Mouse (Mus musculus) left cerebral cortex, postnatal 36 days (tissue): Measurements from ENCODE around the gene Mtmr2. TPM values are rescaled to one million over a fixed set of nuclear protein-coding genes. Genes with fewer than 3 reads are reported as not detected.
"Not testable (repeated sequence)": the region's sequence is repeated elsewhere in the genome, so short reads cannot be mapped to it uniquely, and the experiment has no call there.

Source experiments
- DNase-seq, 2 experiments: peaks; one replicate each; pipeline ENCODE4 v3.0.0; 2021 to 2022; ENCODE audit warnings: low spot score in 2 of 2, mixed read lengths in 1 of 2
- intact Hi-C: fragments of 180-260 bp; cut with DNase I; formaldehyde crosslinking; loops from one replicate; pipeline ENCODE4 v1.15.1; 2025
- total RNA-seq, 2 experiments: library from RNA; stranded (reverse); gene quantifications; 2 replicates each; pipeline ENCODE4 v1.2.3; 2021

Mtmr2 gene
- total RNA-seq: 10 to 100 TPM; 48.3 to 51.2 TPM

DNA sequence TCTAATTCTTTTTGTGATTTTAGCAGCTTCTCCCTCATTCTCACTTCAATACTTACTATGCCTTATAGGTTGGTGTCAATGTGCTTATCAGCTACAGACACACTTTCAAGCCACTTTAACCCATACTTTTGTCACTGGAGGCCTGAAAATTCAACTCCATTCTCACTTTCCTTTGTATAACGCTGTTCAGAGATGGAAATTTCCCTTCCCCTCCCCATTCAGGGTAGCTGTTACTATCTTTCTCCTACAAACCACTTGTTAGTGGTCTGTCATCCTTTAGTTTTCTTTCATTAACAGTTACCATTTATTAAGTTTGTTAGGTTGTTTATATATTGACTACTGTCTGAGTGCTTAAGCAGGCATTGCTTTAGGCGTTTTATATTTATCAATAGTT is at the start of gene Mtmr2:
Gene Mtmr2, plus strand, starts transcription at position 7 of the 394 bp plus-strand sequence.
- DNase-seq: no peak
- intact Hi-C loops: no loop called here

DNA sequence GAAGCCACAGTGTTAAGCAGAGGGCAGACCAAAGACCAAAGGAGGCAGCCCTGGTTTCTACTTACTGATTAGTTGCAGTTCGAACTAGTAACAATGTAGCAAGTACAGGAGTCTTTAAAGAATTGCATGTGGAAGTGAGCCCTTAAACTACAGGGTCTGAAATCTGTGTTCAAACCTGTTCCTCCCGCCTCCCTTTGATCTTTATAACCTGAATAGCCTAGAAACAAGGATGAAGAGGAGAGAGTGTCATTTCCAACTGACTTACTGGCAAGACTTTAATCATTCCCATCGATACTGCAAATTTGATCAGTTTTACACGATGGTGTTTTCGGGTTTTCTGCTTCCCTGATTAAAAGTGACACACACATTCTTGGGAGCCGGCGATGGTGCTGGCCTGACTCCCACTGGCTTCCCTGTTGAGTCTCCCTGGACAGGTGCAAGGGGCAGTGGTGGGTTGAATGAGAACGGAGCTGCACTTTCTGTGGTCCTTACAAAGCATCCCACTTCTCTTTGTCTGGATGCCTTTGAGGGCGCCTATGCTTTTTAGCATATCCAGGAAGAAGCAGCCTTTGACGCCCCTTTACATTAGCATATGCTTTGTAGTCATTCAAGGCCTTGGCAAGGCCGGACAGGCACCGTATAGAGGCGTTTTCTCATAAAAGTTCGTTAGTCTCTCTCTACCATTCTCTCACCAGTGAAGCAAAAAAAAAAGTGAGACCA is 49.0 kb upstream of the Mtmr2 start:
- no peak for DNase-seq
- intact Hi-C loops: no loop called here

DNA sequence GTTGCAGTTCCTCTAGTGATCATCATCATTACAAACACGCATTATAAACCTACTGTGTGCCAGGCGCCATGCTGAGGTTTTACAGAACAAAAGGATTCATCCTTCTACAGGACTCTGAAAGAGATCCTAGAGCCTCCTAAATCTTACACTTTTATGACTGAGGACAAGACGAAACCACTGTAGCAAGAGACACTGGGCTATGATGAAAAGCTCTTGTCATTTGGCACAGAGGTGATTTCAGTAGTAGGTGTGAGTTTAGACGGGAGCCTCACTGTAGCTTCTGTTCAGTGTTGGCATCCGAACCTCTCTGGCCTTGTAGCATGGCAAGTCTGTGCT is 48.5 kb upstream of the Mtmr2 start:
- intact Hi-C loops: no loop called here

GRCm38 (mm10) chr9:13701773-13702172 is 46.4 kb upstream of the Mtmr2 start:
- DNase-seq: no peak
- intact Hi-C loops: no loop called here

More for the DNA sequence above, 48.5 kb upstream of the Mtmr2 start:
- no peak for DNase-seq

- DNase-seq: no peak
- intact Hi-C loops: no loop called here
Observed at GRCm38 (mm10) chr9:13703100-13703499, 45.1 kb upstream of the Mtmr2 start.

DNA sequence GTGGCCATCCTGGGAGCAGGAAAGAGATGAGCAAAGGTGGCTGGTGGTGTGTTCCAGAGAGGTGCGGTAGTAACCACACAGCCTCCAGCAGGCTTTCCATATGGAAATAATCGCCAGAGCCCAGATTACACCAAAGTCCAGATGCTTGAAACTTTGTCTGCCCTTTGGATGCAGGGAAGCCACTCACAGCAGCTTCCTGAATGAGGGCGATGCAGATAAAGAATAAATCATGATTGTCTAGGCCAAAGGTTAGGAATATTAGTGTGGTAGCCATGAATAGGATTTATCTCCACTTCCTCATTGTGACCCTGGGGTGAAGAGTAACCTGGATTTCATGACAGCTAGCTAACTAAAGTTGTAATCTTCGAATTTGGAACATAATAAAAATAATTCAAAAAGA is 43.3 kb upstream of the Mtmr2 start:
- DNase-seq: no peak
- intact Hi-C loops: no loop called here

DNA sequence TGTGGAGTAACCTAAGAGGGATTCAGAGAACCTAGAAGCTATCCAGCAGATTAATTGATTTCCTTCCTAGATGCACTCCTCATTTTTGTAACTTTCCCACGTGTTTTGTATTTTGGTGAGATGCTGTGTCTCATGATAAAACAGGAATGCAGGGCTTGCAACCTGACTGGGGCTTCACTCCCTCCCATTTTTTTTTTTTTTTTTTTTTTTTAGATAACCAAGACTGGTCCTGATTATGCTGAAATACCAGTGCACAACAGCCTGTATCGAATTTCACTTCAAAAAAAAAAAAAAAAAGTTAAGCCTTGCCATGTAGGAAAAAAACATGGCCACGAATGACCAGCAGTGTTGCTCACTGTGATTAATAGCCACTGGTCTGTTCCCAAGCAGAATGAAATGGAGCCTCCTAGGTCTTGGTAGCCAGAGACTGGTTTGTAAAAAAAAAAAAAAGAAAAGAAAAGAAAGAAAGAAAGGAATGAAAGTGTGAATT is 41.1 kb upstream of the Mtmr2 start:
- no peak for DNase-seq
- intact Hi-C loops: no loop called here

- no peak for DNase-seq
- intact Hi-C loops: no loop called here
Observed at GRCm38 (mm10) chr9:13709436-13709835, 38.8 kb upstream of the Mtmr2 start.

GRCm38 (mm10) chr9:13715891-13716290 is 32.3 kb upstream of the Mtmr2 start:
- intact Hi-C loops: loop anchor here (2.0 kb wide), 2 partner anchors 471 to 483 kb away; partner anchors contain the start of gene Jrkl
- not testable (repeated sequence) for DNase-seq

GRCm38 (mm10) chr9:13716316-13717099 is 31.7 kb upstream of the Mtmr2 start:
- DNase-seq: peak; percentile 60 to 68
- intact Hi-C loops: loop anchor here (2.0 kb wide), 2 partner anchors 472 to 484 kb away; partner anchors contain the start of gene Jrkl

GRCm38 (mm10) chr9:13748798-13749674 is 826 bp downstream of the Mtmr2 start:
- peak; percentile 96 to 98 for DNase-seq
- intact Hi-C loops: loop anchor here (1.0 kb wide), 1 partner anchor 78 kb away; the partner anchor contains the start of genes Cep57 and Fam76b

DNA sequence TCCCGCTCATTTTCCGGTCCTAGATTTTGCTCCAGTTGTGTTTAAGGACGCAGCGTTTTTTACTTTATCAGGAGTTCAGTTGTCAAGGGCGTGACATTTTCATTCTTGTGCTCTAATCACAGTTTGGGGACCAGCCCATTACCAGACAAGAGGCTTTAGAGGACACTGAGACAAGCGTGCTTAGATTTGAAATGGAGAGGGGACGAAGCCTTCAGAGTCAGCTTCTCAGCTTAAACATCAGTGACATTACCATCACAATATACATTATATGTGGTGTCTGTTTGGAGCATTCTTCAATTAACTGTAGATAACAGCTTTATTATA is 1.4 kb downstream of the Mtmr2 start:
- intact Hi-C loops: loop anchor here (1.0 kb wide), 1 partner anchor 78 kb away; the partner anchor contains the start of genes Cep57 and Fam76b
- DNase-seq: no peak

DNA sequence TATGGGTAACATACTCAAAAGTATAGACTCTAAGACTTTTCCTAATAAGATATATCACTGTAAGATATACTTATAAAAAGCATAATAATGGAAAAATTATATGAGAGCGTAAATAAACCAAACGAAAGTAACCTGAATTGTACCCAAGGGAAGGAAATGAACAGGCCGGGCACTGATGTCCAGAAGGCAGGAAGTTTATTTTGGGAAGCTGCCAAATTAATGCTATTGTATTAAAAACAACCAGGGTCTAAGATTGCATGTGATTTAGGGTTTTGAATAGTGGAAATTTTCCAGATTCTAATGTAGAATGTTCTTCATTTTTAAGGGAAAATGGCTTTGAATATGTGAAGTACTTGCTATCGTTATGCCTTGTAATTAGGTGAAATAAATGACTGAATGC is 4.3 kb downstream of the Mtmr2 start:
- intact Hi-C loops: no loop called here
- no peak for DNase-seq

- intact Hi-C loops: no loop called here
Observed at GRCm38 (mm10) chr9:13760430-13760829, 12.2 kb downstream of the Mtmr2 start.

GRCm38 (mm10) chr9:13765624-13766023 is 17.4 kb downstream of the Mtmr2 start:
- intact Hi-C loops: no loop called here
- no peak for DNase-seq

More at GRCm38 (mm10) chr9:13760430-13760829, 12.2 kb downstream of the Mtmr2 start:
- DNase-seq: no peak

DNA sequence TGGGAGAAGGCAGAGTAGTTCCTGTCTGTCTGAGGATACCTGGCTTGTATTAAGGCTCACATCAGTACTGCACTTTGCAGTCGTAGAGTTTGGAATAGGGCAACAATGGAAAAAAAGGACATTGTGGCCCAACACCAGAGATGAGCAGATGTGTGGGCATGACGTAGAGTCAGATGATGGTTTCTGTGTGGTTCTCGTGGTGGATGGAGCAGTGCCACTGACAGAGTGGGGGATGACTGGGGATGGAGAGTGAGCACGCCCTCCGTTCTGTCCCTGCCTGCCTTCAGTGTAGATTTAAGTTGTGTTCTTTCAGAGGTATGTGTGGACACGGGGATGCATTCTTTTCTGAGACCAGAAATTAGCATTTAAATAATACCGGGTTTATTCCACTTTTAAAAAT is 18.4 kb downstream of the Mtmr2 start:
- intact Hi-C loops: no loop called here
- peak in 1 of 2 experiments; percentile 11 for DNase-seq

DNA sequence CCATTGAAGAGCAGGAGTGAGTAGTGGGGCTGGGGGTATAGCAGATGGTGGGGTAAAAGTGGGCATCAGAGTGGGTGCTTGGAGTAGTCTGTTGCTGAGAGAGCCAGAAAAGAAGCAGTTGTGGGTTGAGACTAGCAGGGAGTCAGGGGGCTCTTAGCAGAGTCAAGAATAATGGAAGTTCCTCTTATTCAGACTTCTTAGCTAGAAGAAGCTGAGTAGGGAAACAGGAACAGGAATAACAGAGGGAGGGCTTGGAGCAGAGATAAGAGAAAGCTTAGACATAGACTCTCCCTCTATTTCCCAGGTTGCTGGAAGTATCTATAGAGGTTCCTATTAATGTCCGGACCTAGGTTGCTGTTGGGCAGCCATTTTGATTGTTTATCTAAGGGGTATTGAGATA is 26.5 kb downstream of the Mtmr2 start:
- intact Hi-C loops: no loop called here
- no peak for DNase-seq

- intact Hi-C loops: no loop called here
- no peak for DNase-seq
Observed at GRCm38 (mm10) chr9:13781985-13782384, 33.8 kb downstream of the Mtmr2 start.

GRCm38 (mm10) chr9:13790864-13791263 is 42.7 kb downstream of the Mtmr2 start:
- DNase-seq, intact Hi-C loops: not testable (repeated sequence)

- intact Hi-C loops: no loop called here
- DNase-seq: no peak
Observed at GRCm38 (mm10) chr9:13794302-13794701, 46.1 kb downstream of the Mtmr2 start.
